ENCODE assay signal across 8 mouse cellular contexts in the genomic region with DNA sequence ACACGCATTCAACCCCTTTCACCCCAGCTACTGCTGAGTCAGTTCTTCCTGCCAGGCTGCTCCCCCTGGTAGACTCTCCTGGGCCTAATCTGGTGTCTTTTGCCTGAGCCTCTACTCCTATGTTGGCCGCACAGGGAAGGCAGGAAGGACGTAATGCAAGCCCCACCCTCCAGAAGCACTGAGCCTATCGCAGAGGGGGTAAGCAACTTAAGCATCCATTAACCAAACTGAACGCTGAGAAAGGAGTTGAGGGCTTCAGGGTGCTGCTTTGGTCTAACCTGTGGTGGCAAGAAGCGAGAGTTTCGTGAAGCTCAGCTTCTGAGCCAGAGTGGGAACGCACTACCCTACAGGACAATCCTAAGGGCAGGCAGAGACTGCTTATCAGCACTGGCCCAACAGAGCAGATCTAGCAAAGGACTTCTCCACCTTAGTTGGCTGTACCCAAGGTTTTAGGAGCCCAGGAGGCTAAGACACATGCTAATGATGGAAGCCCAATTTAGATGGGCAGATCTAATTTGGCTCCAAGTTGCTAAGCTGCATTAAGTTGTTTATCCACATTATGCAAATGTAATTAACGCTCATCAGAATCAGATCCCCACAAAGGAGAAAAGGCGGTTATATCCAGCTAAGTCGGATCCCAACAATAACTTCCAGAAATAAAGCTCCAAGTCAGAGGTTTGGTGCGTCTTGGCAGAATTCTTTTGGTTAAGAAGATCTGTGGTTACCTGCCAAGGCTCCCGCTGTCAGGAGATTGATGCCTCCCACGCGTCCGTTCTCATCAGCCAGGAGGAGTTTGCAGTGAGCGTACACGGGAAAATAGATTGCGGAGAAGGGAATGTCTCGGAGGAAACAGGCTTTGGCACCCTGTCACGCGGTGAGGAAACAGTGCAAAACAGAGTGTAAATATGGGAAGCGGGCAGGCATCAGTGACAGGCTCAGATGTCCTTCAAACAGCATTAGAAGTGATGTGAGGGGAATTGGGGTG.
DNase-seq lines count a peak whose midpoint lies in the region; ATAC-seq and TF ChIP-seq lines count a peak whose summit lies in the region.

No protein-coding gene starts in this region.

- 46% methylated on average over 23 of the region's 23 CpGs for WGBS in hindbrain, postnatal 0 days
- 73% methylated on average over 23 of the region's 23 CpGs for WGBS in lung, adult 2 months

- ATAC-seq in frontal cortex, adult (ENCODE audit: low TSS enrichment) = peak; percentile 42
- no peak for ATAC-seq in hindbrain, postnatal 0 days

- no peaks in the 10 kb centered on the region for H3K27me3 ChIP-seq in hindbrain, postnatal 0 days (ENCODE audit: insufficient read depth, low read length)

- no peaks in the 10 kb centered on the region for H3K9me3 ChIP-seq in hindbrain, postnatal 0 days (ENCODE audit: low read length)

- H3K36me3 ChIP-seq in hindbrain, postnatal 0 days (ENCODE audit: insufficient read depth, low read length) = peaks cover 14% of the 10 kb centered on the region

- no peak for TF ChIP-seq CTCF in hindbrain, postnatal 0 days (IDR thresholded peaks at IDR 0.05; ENCODE audit: low read depth)
- no peak for TF ChIP-seq CTCF in lung, adult 2 months (IDR thresholded peaks at IDR 0.05; ENCODE audit: insufficient read depth, low read length)

- no peak overlapping the region for H3K9ac ChIP-seq in hindbrain, postnatal 0 days (replicated peaks; ENCODE audit: low read length)

- H3K4me3 ChIP-seq in hindbrain, postnatal 0 days (ENCODE audit: low read length) = no peak overlapping the region
- no peak overlapping the region for H3K4me3 ChIP-seq in lung, adult 2 months (replicated peaks; ENCODE audit: extremely low read depth, low read depth, low read length)

- H3K4me1 ChIP-seq in hindbrain, postnatal 0 days (ENCODE audit: insufficient read depth, low read length) = no peaks in the 10 kb centered on the region
- no peaks in the 10 kb centered on the region for H3K4me1 ChIP-seq in lung, adult 2 months (ENCODE audit: control insufficient read depth, insufficient read depth, low read length)

- no peak for TF ChIP-seq POLR2A in lung, adult 2 months (IDR thresholded peaks at IDR 0.05; ENCODE audit: borderline replicate concordance, extremely low read depth, low read depth, low read length)

- no peak overlapping the region for H3K4me2 ChIP-seq in hindbrain, postnatal 0 days (ENCODE audit: low read depth, low read length)

- H3K27ac ChIP-seq in hindbrain, postnatal 0 days = peak overlapping the region; percentile 62; the same call in 1 of the 2 replicates

- no peak for DNase-seq in frontal cortex, postnatal 10 days (ENCODE audit: low spot score in 2 of 2)
- peak; percentile 13 for DNase-seq in urinary bladder, postnatal 14 days (ENCODE audit: low spot score)
- DNase-seq in urinary bladder, postnatal 10 days (ENCODE audit: low spot score) = no peak
- peak; percentile 34 for DNase-seq in hindbrain, postnatal 0 days (ENCODE audit: low spot score)
- no peak for DNase-seq in thymus, postnatal 10 days (ENCODE audit: low spot score in 2 of 2)
- no peak for DNase-seq in adrenal gland, adult 8-10 months
- no peak for DNase-seq in lung, adult 2 months

Comparison
In these comparisons a context has a peak if more than half of its experiments do, and no peak if none do; other contexts are left out.
1. DNase-seq: peak in urinary bladder, postnatal 14 days (single experiment) and hindbrain, postnatal 0 days (single experiment); none in frontal cortex, postnatal 10 days (0 of 2), urinary bladder, postnatal 10 days (single experiment), thymus, postnatal 10 days (0 of 2), adrenal gland, adult 8-10 months (single experiment) and lung, adult 2 months (single experiment).